Mouse (Mus musculus) CH12.LX (cell line): Measurements from ENCODE around the gene H2-M10.6. TPM values are rescaled to one million over a fixed set of nuclear protein-coding genes. Genes with fewer than 3 reads are reported as not detected.
"Not testable (repeated sequence)": the region's sequence is repeated elsewhere in the genome, so short reads cannot be mapped to it uniquely, and the experiment has no call there.

Experiments
- DNase-seq: peaks from one replicate; pipeline ENCODE4 v3.0.0-alpha.2; 2013; ENCODE audit errors: extremely low read depth
- H3K27ac ChIP-seq: 2 replicates; pipeline ENCODE4 v1.5.1; 2012; ENCODE audit warnings: low read depth, mild to moderate bottlenecking, control low read depth, moderate library complexity; ENCODE audit not compliant: insufficient read depth
- H3K27me3 ChIP-seq: replicated peaks from 2 replicates; pipeline ENCODE3; 2012; ENCODE audit warnings: inconsistent platforms
- H3K36me3 ChIP-seq, 2 experiments: replicated peaks in 1 of 2; 2 replicates each; pipeline versions ENCODE3 to v1.6.1; 2012; ENCODE audit warnings: inconsistent platforms in 1 of 2, low read length in 1 of 2, mild to moderate bottlenecking in 1 of 2, mixed read lengths in 1 of 2, moderate library complexity in 1 of 2; ENCODE audit not compliant: control insufficient read depth in 1 of 2, insufficient read depth in 1 of 2
- H3K4me1 ChIP-seq, 2 experiments: 2 replicates each; pipeline ENCODE4 v1.6.1; 2012; ENCODE audit warnings: inconsistent platforms in 1 of 2, moderate library complexity in 1 of 2; ENCODE audit not compliant: insufficient read depth in 2 of 2, control insufficient read depth in 1 of 2
- H3K4me2 ChIP-seq: 2 replicates; pipeline ENCODE4 v1.6.1; 2012; ENCODE audit warnings: low read depth, mild to moderate bottlenecking, control low read depth; ENCODE audit not compliant: poor library complexity, insufficient read depth, severe bottlenecking
- H3K4me3 ChIP-seq, 3 experiments: fragments of 150-350 bp in 1 of 3; sonication (generic) in 1 of 3; replicated peaks in 1 of 3; 2 replicates each; pipeline versions ENCODE3 to v1.5.1; 2011 to 2012; ENCODE audit warnings: low read depth in 2 of 3, low read length in 2 of 3, mild to moderate bottlenecking in 2 of 3, moderate library complexity in 2 of 3, control low read depth in 1 of 3, improper control_type of control experiment in 1 of 3, inconsistent platforms in 1 of 3, mixed read lengths in 1 of 3; ENCODE audit not compliant: poor library complexity in 1 of 3
- H3K79me2 ChIP-seq: replicated peaks from 2 replicates; pipeline ENCODE4 v1.6.1; 2012; ENCODE audit warnings: mild to moderate bottlenecking, moderate library complexity; ENCODE audit not compliant: control insufficient read depth, poor library complexity, insufficient read depth, severe bottlenecking; ENCODE audit errors: extremely low read depth
- H3K9ac ChIP-seq: 2 replicates; pipeline ENCODE4 v1.6.1; 2012; ENCODE audit warnings: low read depth, mild to moderate bottlenecking, control low read depth, moderate library complexity; ENCODE audit not compliant: insufficient read depth
- H3K9me3 ChIP-seq: replicated peaks from 2 replicates; pipeline ENCODE3; 2012; ENCODE audit warnings: low read length, inconsistent platforms, mixed read lengths
- CHD1 ChIP-seq: IDR thresholded peaks from 2 replicates; pipeline ENCODE4 v1.6.1; 2012; ENCODE audit warnings: low read depth, low read length, improper control_type of control experiment, inconsistent platforms
- ELF1 ChIP-seq: IDR thresholded peaks from 2 replicates; pipeline ENCODE4 v1.6.1; 2014; ENCODE audit warnings: low read depth, mild to moderate bottlenecking, inconsistent platforms, low read length, improper control_type of control experiment
- EP300 ChIP-seq: IDR thresholded peaks from 2 replicates; pipeline ENCODE4 v1.6.1; 2011; ENCODE audit warnings: low read length, improper control_type of control experiment
- ETS1 ChIP-seq: conservative IDR thresholded peaks from 2 replicates; pipeline ENCODE4 v1.6.1; 2012; ENCODE audit warnings: low read depth, mild to moderate bottlenecking, inconsistent platforms, low read length, improper control_type of control experiment, moderate library complexity
- GABPA ChIP-seq: IDR thresholded peaks from 2 replicates; pipeline ENCODE4 v1.6.1; 2012; ENCODE audit warnings: low read depth, low read length, improper control_type of control experiment, inconsistent platforms; ENCODE audit not compliant: insufficient replicate concordance
- JUN ChIP-seq: IDR thresholded peaks from 2 replicates; pipeline ENCODE4 v1.6.1; 2011; ENCODE audit warnings: low read depth, mild to moderate bottlenecking, low read length, improper control_type of control experiment, moderate library complexity; ENCODE audit not compliant: insufficient read depth
- JUND ChIP-seq: conservative IDR thresholded peaks from 2 replicates; pipeline ENCODE4 v1.6.1; 2011; ENCODE audit warnings: low read depth, low read length, improper control_type of control experiment
- MAFK ChIP-seq: IDR thresholded peaks from 2 replicates; pipeline ENCODE4 v1.6.1; 2011; ENCODE audit warnings: low read length, improper control_type of control experiment; ENCODE audit not compliant: insufficient replicate concordance
- MEF2A ChIP-seq: IDR thresholded peaks from 2 replicates; pipeline ENCODE4 v1.6.1; 2014; ENCODE audit warnings: low read depth, mild to moderate bottlenecking, inconsistent platforms, low read length, improper control_type of control experiment, borderline replicate concordance
- NRF1 ChIP-seq: IDR thresholded peaks from 2 replicates; pipeline ENCODE4 v1.6.1; 2014; ENCODE audit warnings: low read depth, mild to moderate bottlenecking, inconsistent platforms, low read length, improper control_type of control experiment, moderate library complexity
- PAX5 ChIP-seq: IDR thresholded peaks from 2 replicates; pipeline ENCODE4 v1.6.1; 2012; ENCODE audit warnings: low read length, inconsistent platforms, mixed read lengths
- POLR2A ChIP-seq: IDR thresholded peaks from 2 replicates; pipeline ENCODE4 v1.6.1; 2011; ENCODE audit warnings: low read depth, mild to moderate bottlenecking, improper control_type of control experiment, low read length
- RCOR1 ChIP-seq: conservative IDR thresholded peaks from 2 replicates; pipeline ENCODE4 v1.6.1; 2012; ENCODE audit warnings: low read depth, mild to moderate bottlenecking, inconsistent platforms, low read length, improper control_type of control experiment
- SIN3A ChIP-seq: IDR thresholded peaks from 2 replicates; pipeline ENCODE4 v1.6.1; 2012; ENCODE audit warnings: low read length, improper control_type of control experiment, inconsistent platforms
- SMC3 ChIP-seq: IDR thresholded peaks from 2 replicates; pipeline ENCODE4 v1.6.1; 2011; ENCODE audit warnings: low read depth, low read length, improper control_type of control experiment
- TCF12 ChIP-seq: IDR thresholded peaks from 2 replicates; pipeline ENCODE4 v1.6.1; 2014; ENCODE audit warnings: low read depth, mild to moderate bottlenecking, inconsistent platforms, low read length, improper control_type of control experiment
- UBTF ChIP-seq: IDR thresholded peaks from 2 replicates; pipeline ENCODE4 v1.6.1; 2012; ENCODE audit warnings: low read depth, mild to moderate bottlenecking, inconsistent platforms, low read length, improper control_type of control experiment, moderate library complexity
- ZC3H11A ChIP-seq: IDR thresholded peaks from 2 replicates; pipeline ENCODE4 v1.6.1; 2012; ENCODE audit warnings: low read depth, mild to moderate bottlenecking, inconsistent platforms, low read length, improper control_type of control experiment
- ZKSCAN1 ChIP-seq: IDR thresholded peaks from 2 replicates; pipeline ENCODE4 v1.6.1; 2012; ENCODE audit warnings: low read depth, inconsistent platforms, low read length, improper control_type of control experiment, borderline replicate concordance
- dilution Hi-C: fragments of 300-500 bp; cut with MboI; formaldehyde crosslinking; loops from 2 replicates; pipeline ENCODE4 v1.14.3; 2020; ENCODE audit warnings: low sequenced_read_pairs; ENCODE audit not compliant: extremely low pct_unique_long_range_greater_than_20kb, extremely low pct_ligation_motif_present
- in situ Hi-C: fragments of 300-500 bp; cut with MboI; formaldehyde crosslinking; loops from 3 replicates; pipeline ENCODE4 v1.14.3; 2019; ENCODE audit warnings: low sequenced_read_pairs, low pct_ligation_motif_present, low pct_unique_long_range_greater_than_20kb, mixed read lengths
- polyA plus RNA-seq: library from polyadenylated mRNA; unstranded; fragments of >175 nt; gene quantifications from 2 replicates; pipeline ENCODE4 v1.2.1, GENCODE M21; 2012; ENCODE audit warnings: low read depth; ENCODE audit not compliant: insufficient read length
- total RNA-seq, 2 experiments: library from RNA; depleted of rRNA; stranded (reverse); fragments of 300-350 nt in 1 of 2; fragments of >200 nt in 1 of 2; gene quantifications; 2 replicates each; pipeline ENCODE4 v1.2.3; 2012 to 2014

Gene H2-M10.6
- total and polyA plus RNA-seq, 3 experiments: 0.27 TPM; not detected in 2

- H3K79me2 ChIP-seq, in situ Hi-C loops, H3K36me3 ChIP-seq, H3K9me3 ChIP-seq, H3K27ac ChIP-seq, dilution Hi-C loops, H3K4me2 ChIP-seq, H3K4me1 ChIP-seq, H3K9ac ChIP-seq, DNase-seq, H3K4me3 ChIP-seq: not testable (repeated sequence)
- peaks cover 34% of the 10 kb centered on the region for H3K27me3 ChIP-seq
These were observed 39.4 kb upstream of the H2-M10.6 start, which contains the start of gene H2-M10.5 for GRCm38 (mm10) chr17:36772610-36773009. H2-M10.5 (plus strand) TSS chr17:36772910.

DNA sequence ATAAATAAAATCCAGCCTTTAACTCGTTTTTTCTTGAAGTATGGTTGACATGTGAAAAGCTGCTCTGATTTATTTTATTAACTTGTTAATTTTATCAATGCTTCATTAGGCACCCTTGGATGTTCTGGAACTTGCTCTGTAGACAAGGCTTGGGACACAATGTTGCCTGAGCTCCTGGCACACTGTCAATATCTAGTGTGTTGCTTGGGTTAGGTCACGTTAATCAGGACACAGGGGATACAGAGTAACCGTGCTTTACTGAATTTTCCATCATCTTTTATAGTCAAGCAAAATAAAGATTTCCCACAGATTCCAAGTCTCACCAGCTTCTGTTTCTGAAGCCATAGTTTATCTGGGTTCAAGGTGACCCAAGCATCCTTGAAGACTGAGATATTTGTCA, 30.4 kb upstream of the H2-M10.6 start:
- Histone ChIP-seq H3K4me2 (no peak overlapping the region), H3K79me2 (no peaks in the 10 kb centered on the region), H3K9me3 (no peaks in the 10 kb centered on the region), H3K27me3 (peaks cover 28% of the 10 kb centered on the region), H3K4me1 (no peaks in the 10 kb centered on the region), H3K36me3 (no peaks in the 10 kb centered on the region), H3K27ac (no peak overlapping the region), H3K4me3 (no peak overlapping the region), H3K9ac (no peak overlapping the region)
- in situ Hi-C loops: loop anchor here (25.0 kb wide), 1 partner anchor 419 kb away; the partner anchor contains the start of gene H2-M10.3
- dilution Hi-C loops: no loop called here
- no peak for DNase-seq
- TF ChIP-seq NRF1 (no peak), ELF1 (no peak), ZC3H11A (no peak), JUN (no peak), TCF12 (no peak), MEF2A (no peak), MAFK (no peak), EP300 (no peak), JUND (no peak), CHD1 (no peak), POLR2A (no peak), PAX5 (no peak), SIN3A (no peak), SMC3 (no peak), ZKSCAN1 (no peak), UBTF (no peak), ETS1 (no peak), GABPA (no peak), RCOR1 (no peak)
